Mouse (Mus musculus) liver, postnatal 0 days (tissue): ENCODE data around the gene Ipmk. TPM values are rescaled to one million over a fixed set of nuclear protein-coding genes. Genes with fewer than 3 reads are reported as not detected.

Experiments used
- ATAC-seq: fragments of 200-750 bp; cut with Nextera tagmentation; 2 replicates; pipeline ENCODE4 v1.8.0; 2017; ENCODE audit warnings: mild to moderate bottlenecking, moderate library complexity
- DNase-seq: peaks from one replicate; pipeline ENCODE4 v3.0.0-alpha.2; 2016
- H3K27ac ChIP-seq: fragments of 300-500 bp; sonication (generic); 2 replicates; pipeline ENCODE4 v1.5.1; 2014; ENCODE audit warnings: antibody characterized with exemption, moderate library complexity, mild to moderate bottlenecking, low read depth
- H3K27me3 ChIP-seq: fragments of 300-500 bp; sonication (generic); 2 replicates; pipeline ENCODE4 v1.6.1; 2014; ENCODE audit warnings: low read length, control low read depth, mixed read lengths; ENCODE audit not compliant: insufficient read depth
- H3K36me3 ChIP-seq: fragments of 300-500 bp; sonication (generic); replicated peaks from 2 replicates; pipeline ENCODE4 v1.6.1; 2014; ENCODE audit warnings: mild to moderate bottlenecking, control low read depth, low read length, moderate library complexity, mixed read lengths; ENCODE audit not compliant: insufficient read depth
- H3K4me1 ChIP-seq: fragments of 300-500 bp; sonication (generic); 2 replicates; pipeline ENCODE4 v1.6.1; 2014; ENCODE audit warnings: antibody characterized with exemption, mild to moderate bottlenecking, control low read depth; ENCODE audit not compliant: insufficient read depth
- H3K4me2 ChIP-seq: fragments of 300-500 bp; sonication (generic); 2 replicates; pipeline ENCODE4 v1.6.1; 2014; ENCODE audit warnings: low read depth, mild to moderate bottlenecking, low read length, moderate library complexity, mixed read lengths
- H3K4me3 ChIP-seq: fragments of 300-500 bp; sonication (generic); 2 replicates; pipeline ENCODE4 v1.5.1; 2014; ENCODE audit warnings: low read depth, low read length
- H3K9ac ChIP-seq: fragments of 300-500 bp; sonication (generic); replicated peaks from 2 replicates; pipeline ENCODE4 v1.6.1; 2014; ENCODE audit warnings: mild to moderate bottlenecking, moderate library complexity
- H3K9me3 ChIP-seq: fragments of 300-500 bp; sonication (generic); 2 replicates; pipeline ENCODE4 v1.6.1; 2016; ENCODE audit warnings: mild to moderate bottlenecking, control low read depth, low read length, mixed read lengths
- CTCF ChIP-seq: sonication (generic); IDR thresholded peaks from 2 replicates; pipeline ENCODE4 v1.5.1; 2016; ENCODE audit warnings: antibody characterized with exemption, low read depth
- EP300 ChIP-seq: IDR thresholded peaks from 2 replicates; pipeline ENCODE4 v1.6.1; 2016; ENCODE audit warnings: antibody characterized with exemption, low read depth, mild to moderate bottlenecking
- WGBS: fragments of 180-500 bp; shearing (Covaris S2); extraction: QIAGEN DNeasy Blood & Tissue Kit; methylation state at CpG from one replicate; pipeline ENCODE4 v1.1.7; 2014; ENCODE audit not compliant: insufficient replicate concordance; 5-methylcytosine and 5-hydroxymethylcytosine counted together
- polyA plus RNA-seq: library from polyadenylated mRNA; unstranded; fragments of >200 nt; fragmentation: Nextera tagmentation; extraction: Ambion mirVana; gene quantifications from 2 replicates; pipeline ENCODE4 v1.2.1, GENCODE M21; 2015

The Ipmk gene
- polyA plus RNA-seq, 1 experiment from 2014 or later, result 9.4 TPM

DNA sequence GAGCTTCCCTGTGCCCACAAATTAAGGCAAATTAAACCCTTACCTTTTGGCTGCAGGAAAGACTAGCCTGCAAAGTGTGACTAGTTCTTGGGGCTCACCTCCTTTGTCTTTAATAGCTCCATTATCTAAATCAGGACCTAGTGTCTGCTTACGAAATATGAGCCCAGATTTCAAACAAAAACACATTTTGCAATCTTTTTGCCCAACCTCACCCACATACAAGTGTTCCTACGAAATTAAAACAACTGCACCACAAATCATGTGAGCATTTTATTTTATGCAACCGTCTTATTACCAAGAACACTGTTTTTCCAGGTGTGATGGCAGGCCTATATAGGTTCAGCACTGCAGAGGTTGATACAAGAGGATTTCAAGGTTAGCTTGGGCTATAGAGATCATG is 4.4 kb upstream of the Ipmk start:
- H3K4me2 ChIP-seq, result peak overlapping the region; percentile 92
- peaks cover 32% of the 10 kb centered on the region for H3K4me1 ChIP-seq
- DNase-seq (no peak), ATAC-seq (no peak)
- peak overlapping the region; percentile 98; the same call in 1 of the 2 replicates for H3K9ac ChIP-seq
- TF ChIP-seq EP300 (0 out of 2 replicates have a peak, but pooled peaks have one; percentile 56), CTCF (no peak)
- H3K27me3 ChIP-seq, result no peaks in the 10 kb centered on the region
- H3K9me3 ChIP-seq, result no peaks in the 10 kb centered on the region
- WGBS, result 50% methylated on average over 3 of the region's 3 CpGs
- peak overlapping the region; percentile 93 for H3K4me3 ChIP-seq
- H3K36me3 ChIP-seq, result no peaks in the 10 kb centered on the region
- peak overlapping the region; percentile 97 for H3K27ac ChIP-seq

DNA sequence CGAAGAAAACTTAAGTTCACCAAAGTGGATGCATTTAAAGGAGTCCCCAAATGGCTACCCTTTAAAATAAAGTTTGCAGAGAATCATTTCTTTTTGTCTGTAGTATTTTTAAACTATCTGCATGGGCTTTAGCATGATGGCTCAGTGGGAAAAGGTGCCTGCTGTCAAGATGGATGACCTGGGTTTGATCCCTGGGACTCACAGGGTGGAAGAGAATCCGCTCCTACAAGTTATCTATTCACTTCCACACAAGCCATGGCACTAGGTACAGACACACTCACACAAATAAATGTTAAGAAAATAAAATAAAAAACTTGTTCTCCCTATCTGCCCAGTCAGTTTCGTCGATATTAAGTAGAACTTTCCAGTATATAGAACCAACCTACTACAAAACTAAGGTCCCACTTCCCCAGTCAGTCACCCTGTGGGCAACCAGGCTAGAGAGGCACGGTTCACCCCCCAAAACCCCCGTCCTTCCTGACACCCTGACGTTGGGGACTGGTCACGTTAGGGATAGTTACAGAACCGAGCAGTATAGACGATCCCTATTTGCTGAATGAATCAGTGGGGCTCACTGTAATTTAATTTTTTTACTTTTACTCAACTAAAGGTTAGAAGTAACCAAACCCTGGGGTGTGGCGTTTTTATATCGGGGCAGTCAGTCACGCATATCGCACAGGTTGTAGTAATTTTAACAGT is 3.8 kb upstream of the Ipmk start:
- H3K4me3 ChIP-seq, result peak overlapping the region; percentile 93
- H3K4me1 ChIP-seq, result peaks cover 33% of the 10 kb centered on the region
- H3K4me2 ChIP-seq, result peak overlapping the region; percentile 92
- H3K36me3 ChIP-seq, result no peaks in the 10 kb centered on the region
- H3K9ac ChIP-seq, result peak overlapping the region; percentile 98
- H3K27ac ChIP-seq, result peak overlapping the region; percentile 97
- TF ChIP-seq EP300, result no peak
- no peak for TF ChIP-seq CTCF
- WGBS, result 17% methylated on average over 14 of the region's 14 CpGs
- no peak for ATAC-seq
- no peak for DNase-seq
- H3K27me3 ChIP-seq, result no peaks in the 10 kb centered on the region
- no peaks in the 10 kb centered on the region for H3K9me3 ChIP-seq

DNA sequence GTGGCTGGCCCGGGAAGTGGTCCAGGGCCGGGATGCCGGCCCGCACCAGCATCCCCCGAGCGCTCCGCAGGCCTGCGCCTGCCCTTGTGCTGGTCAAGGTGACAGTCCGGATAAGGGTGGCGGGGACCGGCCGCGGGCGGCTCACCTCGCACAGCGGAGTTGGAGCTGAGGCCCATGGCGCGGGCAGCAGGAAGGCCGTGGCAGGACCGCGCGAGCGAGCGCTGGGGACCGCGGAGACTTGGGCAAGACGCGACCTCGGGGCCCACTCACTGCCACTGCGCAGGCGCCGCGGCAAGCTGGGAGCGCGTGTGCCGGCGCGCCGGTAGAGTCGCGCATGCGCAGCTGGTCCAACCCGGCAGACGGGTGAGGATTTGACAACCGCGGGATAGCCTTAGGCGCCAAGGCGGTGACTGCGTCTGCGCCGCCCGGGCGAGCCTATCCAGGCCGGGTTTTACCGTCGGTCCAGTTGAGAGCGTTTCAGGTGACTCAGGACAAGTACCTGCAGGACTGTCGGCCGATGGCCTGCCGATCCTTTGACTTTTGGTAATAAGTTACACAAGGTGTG is 2.9 kb upstream of the Ipmk start, which contains the start of gene Cisd1:
Gene Cisd1 (minus strand): TSS at position 376 of the 565 bp plus-strand sequence.
- Histone ChIP-seq H3K4me1 (peaks cover 30% of the 10 kb centered on the region), H3K27ac (peak within 1 kb of the TSS; percentile 97), H3K36me3 (no peaks in the 10 kb centered on the region), H3K9ac (peak within 1 kb of the TSS; percentile 98), H3K4me2 (peak within 1 kb of the TSS; percentile 92), H3K27me3 (no peaks in the 10 kb centered on the region), H3K4me3 (peak within 1 kb of the TSS; percentile 93), H3K9me3 (no peaks in the 10 kb centered on the region)
- no peak for TF ChIP-seq EP300
- no peak for TF ChIP-seq CTCF
- WGBS, result under 1% methylated on average over 60 of the region's 60 CpGs
- peak; percentile 94 for DNase-seq
- ATAC-seq, result peak; percentile 73

DNA sequence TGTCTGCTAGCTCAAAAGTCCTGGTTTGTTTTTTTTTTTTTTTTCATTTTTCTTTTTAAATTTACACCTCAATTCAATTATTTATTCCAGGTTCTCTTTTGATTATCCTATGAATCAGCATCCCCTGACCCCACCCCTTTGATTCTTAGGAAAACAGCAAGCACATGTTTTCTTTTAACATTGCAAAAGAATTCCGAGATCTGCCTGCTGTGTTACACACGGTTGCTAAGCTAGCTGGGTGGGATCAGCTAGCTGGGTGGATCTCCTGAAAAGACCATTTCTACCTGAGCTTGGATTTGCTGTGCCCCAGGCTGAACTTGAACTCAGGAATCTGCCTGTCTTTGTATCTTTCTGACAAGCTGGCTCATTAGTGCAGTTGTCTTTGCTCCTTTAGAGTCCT is 1.5 kb upstream of the Ipmk start:
- TF ChIP-seq EP300 (no peak), CTCF (no peak)
- Histone ChIP-seq H3K9ac (peak overlapping the region; percentile 13; the same call in 1 of the 2 replicates), H3K9me3 (no peaks in the 10 kb centered on the region), H3K4me1 (peaks cover 34% of the 10 kb centered on the region), H3K36me3 (peaks cover 3% of the 10 kb centered on the region), H3K27ac (peak overlapping the region; percentile 84), H3K27me3 (no peaks in the 10 kb centered on the region), H3K4me2 (no peak overlapping the region), H3K4me3 (no peak overlapping the region)
- WGBS, result 56% methylated on average over 2 of the region's 2 CpGs
- ATAC-seq, result no peak
- no peak for DNase-seq

DNA sequence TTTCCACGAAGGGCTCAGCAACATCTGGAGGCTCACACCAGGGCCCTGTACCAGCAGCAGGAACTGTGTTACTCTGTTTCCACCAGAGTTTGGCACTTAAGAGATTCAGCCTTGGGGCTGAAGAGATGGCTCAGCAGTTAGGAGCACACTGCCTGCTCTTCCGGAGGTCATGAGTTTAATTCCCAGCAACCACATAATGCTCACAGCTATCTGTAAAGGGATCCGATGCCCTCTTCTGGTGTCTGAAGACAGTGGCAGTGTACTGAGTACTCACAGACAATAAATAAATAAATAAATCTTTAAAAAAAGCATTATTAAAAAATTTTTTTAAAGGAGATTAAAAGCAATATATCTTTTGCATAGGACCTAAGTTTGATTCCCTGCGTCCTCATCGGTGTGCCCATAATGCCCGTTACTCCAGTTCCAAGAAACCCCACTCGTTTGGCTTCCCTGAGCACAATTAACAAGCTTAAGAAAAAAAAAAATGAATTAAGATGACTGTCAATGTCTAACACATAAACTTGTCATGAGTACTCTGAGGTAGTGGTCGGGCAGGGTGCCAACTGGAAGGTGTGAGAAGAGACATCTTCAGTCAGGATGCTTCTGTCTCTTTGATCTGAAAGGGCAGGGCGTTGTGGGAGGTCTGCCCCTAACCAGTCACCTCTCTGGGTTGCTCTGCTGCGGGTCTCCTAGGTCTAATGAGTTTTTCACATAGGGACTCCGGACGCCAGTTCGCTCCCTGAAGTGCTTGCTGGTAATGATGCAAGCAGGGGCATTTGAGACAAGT is 648 bp upstream of the Ipmk start:
- 12% methylated on average over 13 of the region's 13 CpGs for WGBS
- peak overlapping the region; percentile 84 for H3K4me2 ChIP-seq
- no peak for DNase-seq
- H3K9me3 ChIP-seq, result no peaks in the 10 kb centered on the region
- peak; percentile 39 for TF ChIP-seq CTCF
- TF ChIP-seq EP300, result no peak
- no peaks in the 10 kb centered on the region for H3K27me3 ChIP-seq
- peak overlapping the region; percentile 86 for H3K9ac ChIP-seq
- H3K27ac ChIP-seq, result peak overlapping the region; percentile 84
- peaks cover 31% of the 10 kb centered on the region for H3K4me1 ChIP-seq
- peak overlapping the region; percentile 77 for H3K4me3 ChIP-seq
- peaks cover 7% of the 10 kb centered on the region for H3K36me3 ChIP-seq
- no peak; the same call in 1 of the 2 replicates for ATAC-seq
